Mouse (Mus musculus): ENCODE data around the gene Mdk. TPM values are rescaled to one million over a fixed set of nuclear protein-coding genes. Genes with fewer than 3 reads are reported as not detected.

Gene Mdk
- polyA plus RNA-seq, 1 experiment from 2014 or later = 1,097 TPM

DNA sequence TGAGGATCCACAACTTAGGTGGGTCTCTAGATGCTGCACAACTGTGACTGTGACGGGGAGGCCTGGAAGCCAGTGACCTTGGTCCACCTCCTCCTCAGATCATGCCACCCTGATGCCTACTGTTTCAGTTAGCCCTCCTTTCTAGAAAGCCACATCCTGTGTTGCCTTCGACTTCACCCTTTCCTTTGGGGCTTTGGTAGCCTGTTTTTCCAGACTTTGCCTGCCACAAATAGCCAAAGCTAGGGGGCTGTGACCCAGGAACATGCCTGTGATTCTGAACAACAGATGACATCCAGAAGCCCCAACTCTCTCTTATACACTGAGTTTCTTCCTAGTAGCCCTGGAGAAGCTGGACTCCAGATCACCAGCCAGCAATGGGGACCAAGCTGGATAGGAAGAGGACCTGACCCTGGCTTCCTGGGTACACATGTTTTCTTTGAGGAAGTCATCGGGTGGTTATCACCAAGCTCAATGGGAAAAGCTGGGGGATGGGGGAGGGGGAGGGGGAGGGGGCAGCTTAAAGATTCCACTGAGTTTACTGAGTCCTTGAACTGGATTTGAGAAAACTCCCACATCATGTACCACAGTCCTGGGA, 32.6 kb upstream of the Mdk start:
- Histone ChIP-seq H3K36me3 (ENCODE audit: insufficient read depth) (0 out of 2 replicates have a peak, but pooled peaks cover 3% of the 10 kb centered on the region), H3K4me1 (ENCODE audit: insufficient read depth) (peaks cover 9% of the 10 kb centered on the region), H3K27ac (ENCODE audit: low read depth) (peak overlapping the region; percentile 51), H3K9me3 (ENCODE audit: low read depth, low read length) (no peaks in the 10 kb centered on the region), H3K4me2 (peak overlapping the region; percentile 95), H3K4me3 (ENCODE audit: low read depth, low read length) (peak overlapping the region; percentile 87), H3K9ac (peak overlapping the region; percentile 48; the same call in 1 of the 2 replicates), H3K27me3 (ENCODE audit: insufficient read depth, low read length) (no peaks in the 10 kb centered on the region)
- no peak for DNase-seq
- 54% methylated on average over 3 of the region's 3 CpGs for WGBS
- no peak for TF ChIP-seq CTCF (IDR thresholded peaks at IDR 0.05; ENCODE audit: low read depth)
- no peak for ATAC-seq (ENCODE audit: insufficient read depth)

DNA sequence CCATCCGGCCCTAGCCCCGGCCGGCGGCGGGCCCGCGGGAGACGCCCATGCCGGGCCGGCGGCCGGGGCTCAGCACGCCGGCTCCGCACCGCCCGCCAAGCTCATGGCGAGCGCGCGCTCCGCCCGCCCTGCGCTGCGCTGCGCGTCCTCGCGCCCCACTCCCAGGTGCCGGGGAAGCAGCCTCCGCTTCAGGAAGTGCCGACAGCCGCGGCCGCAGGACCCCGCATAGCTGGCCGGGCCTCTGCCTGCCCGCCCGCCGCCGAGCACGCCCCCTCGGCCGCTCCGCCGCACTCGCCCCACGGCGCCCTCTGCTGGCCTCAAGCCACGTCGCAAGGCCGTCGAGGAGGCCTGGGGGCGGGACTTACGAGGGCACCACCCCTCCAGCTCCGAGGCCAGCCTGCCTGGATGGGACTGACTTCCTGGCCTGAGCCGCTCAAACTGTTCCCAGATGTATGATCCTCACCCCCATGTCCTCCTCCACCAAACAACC, 31.4 kb upstream of the Mdk start:
- Histone ChIP-seq H3K4me2 (peak overlapping the region; percentile 95), H3K9ac (peak overlapping the region; percentile 85), H3K36me3 (ENCODE audit: insufficient read depth) (0 out of 2 replicates have a peak, but pooled peaks cover 8% of the 10 kb centered on the region), H3K4me1 (ENCODE audit: insufficient read depth) (peaks cover 9% of the 10 kb centered on the region), H3K4me3 (ENCODE audit: low read depth, low read length) (peak overlapping the region; percentile 87), H3K27me3 (ENCODE audit: insufficient read depth, low read length) (no peaks in the 10 kb centered on the region), H3K9me3 (ENCODE audit: low read depth, low read length) (no peaks in the 10 kb centered on the region), H3K27ac (ENCODE audit: low read depth) (peak overlapping the region; percentile 73)
- DNase-seq (peak; percentile 97), ATAC-seq (ENCODE audit: insufficient read depth) (peak; percentile 94)
- peak; percentile 75 for TF ChIP-seq CTCF (IDR thresholded peaks at IDR 0.05; ENCODE audit: low read depth)
- WGBS = 1% methylated on average over 55 of the region's 57 CpGs

DNA sequence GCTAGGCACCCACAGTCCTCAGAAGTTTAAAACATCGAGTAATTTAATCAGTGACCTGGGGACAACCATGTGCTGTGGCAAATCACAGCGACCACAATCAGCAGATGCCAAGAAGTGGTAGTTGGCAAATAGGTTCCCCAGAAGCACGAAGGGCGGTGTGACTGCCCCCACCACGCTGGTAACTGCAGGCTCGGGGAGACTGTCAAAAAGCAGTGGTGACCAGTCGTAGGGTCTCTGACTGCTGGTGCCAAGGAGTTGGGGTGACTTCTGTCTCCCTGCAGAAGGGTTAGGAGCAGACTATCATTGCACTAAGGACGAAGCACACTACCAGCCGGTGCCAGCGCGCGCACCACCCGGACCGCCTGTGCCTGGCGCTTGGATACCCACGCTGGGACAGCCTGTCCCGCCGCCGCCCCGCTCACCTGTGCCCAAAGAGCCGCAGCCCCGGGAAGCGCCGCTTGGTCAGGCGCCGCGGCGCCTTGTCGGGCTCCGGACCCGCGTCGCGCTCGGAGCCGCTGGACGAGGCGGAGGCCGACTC, 30.8 kb upstream of the Mdk start:
- H3K4me2 ChIP-seq = peak overlapping the region; percentile 95
- peak overlapping the region; percentile 85 for H3K9ac ChIP-seq
- H3K36me3 ChIP-seq (ENCODE audit: insufficient read depth) = 0 out of 2 replicates have a peak, but pooled peaks cover 8% of the 10 kb centered on the region
- H3K4me1 ChIP-seq (ENCODE audit: insufficient read depth) = peaks cover 11% of the 10 kb centered on the region
- ATAC-seq (ENCODE audit: insufficient read depth) = peak; percentile 31; the same call in 1 of the 2 replicates
- H3K27me3 ChIP-seq (ENCODE audit: insufficient read depth, low read length) = no peaks in the 10 kb centered on the region
- WGBS = under 1% methylated on average over 39 of the region's 39 CpGs
- peak overlapping the region; percentile 87 for H3K4me3 ChIP-seq (ENCODE audit: low read depth, low read length)
- no peak for TF ChIP-seq CTCF (IDR thresholded peaks at IDR 0.05; ENCODE audit: low read depth)
- DNase-seq = peak; percentile 38
- peak overlapping the region; percentile 73 for H3K27ac ChIP-seq (ENCODE audit: low read depth)
- no peaks in the 10 kb centered on the region for H3K9me3 ChIP-seq (ENCODE audit: low read depth, low read length)

DNA sequence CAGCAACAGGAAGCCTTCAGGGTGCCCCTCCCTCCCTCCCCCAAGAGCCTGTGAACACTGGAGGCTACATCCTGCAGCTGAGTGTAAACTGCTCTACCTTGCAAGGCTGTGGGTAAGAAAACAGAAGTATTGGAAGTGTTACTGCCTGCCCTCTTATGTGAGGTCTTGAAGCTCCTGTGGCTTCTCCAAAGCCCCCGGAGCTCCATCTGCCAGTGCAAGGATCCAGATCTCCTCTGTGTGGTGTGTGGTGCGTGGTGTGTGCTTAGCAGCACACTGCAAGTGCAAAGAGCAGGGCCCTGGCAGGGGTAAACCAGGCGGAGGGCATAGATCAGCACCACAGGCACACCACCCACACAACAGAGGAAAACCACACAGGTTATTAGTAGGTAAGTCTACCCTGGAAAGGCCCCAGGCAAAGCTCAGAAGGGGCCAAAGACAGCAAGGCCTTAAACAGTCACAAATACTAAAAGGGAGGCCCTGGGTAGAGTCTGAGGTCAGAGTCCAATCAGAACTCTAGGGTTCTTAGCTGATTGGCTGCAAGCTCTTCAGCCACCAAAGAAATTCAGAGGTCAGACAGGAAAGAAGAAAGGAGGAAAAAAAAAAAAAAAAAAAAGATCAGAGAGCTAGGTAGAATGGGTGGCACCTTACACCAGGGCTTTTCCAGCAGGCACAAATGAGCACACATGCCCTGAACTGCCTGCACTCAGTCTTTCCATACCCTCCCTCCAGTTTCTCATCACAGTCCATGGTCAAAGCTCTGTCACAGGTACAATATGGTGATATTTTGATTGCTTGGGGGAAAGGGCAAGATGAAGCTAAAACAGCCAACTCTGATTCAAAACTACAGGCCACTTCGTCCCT, 30.0 kb upstream of the Mdk start:
- Histone ChIP-seq H3K9ac (peak overlapping the region; percentile 85), H3K4me1 (ENCODE audit: insufficient read depth) (peaks cover 18% of the 10 kb centered on the region), H3K4me2 (peak overlapping the region; percentile 95), H3K27ac (ENCODE audit: low read depth) (0 out of 2 replicates have a peak overlapping the region, but pooled peaks have one; percentile 73), H3K36me3 (ENCODE audit: insufficient read depth) (0 out of 2 replicates have a peak, but pooled peaks cover 8% of the 10 kb centered on the region), H3K27me3 (ENCODE audit: insufficient read depth, low read length) (no peaks in the 10 kb centered on the region), H3K9me3 (ENCODE audit: low read depth, low read length) (no peaks in the 10 kb centered on the region), H3K4me3 (ENCODE audit: low read depth, low read length) (peak overlapping the region; percentile 87)
- no peak for ATAC-seq (ENCODE audit: insufficient read depth)
- WGBS = 48% methylated on average over 4 of the region's 4 CpGs
- TF ChIP-seq CTCF (IDR thresholded peaks at IDR 0.05; ENCODE audit: low read depth) = no peak
- no peak for DNase-seq

DNA sequence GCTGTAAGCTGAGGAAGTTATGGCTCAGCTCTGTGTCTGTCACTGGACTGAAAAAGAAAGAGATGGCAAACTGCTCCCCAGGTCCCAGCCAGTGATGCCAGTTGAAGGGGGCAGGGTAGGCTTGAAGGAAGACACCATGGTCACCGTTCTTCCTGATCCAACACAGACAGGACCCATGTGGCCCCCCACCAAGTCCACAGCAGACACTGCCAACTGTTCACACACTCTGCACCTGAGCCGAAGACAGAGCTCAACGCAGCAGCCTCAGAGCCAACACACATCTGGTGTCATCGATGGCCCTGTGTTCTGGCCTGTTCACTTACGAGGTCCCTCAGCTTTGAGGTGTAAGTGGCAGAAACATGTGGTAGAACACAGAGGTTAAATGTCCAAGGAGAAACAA, 28.4 kb upstream of the Mdk start:
- H3K27ac ChIP-seq (ENCODE audit: low read depth) = no peak overlapping the region
- H3K4me1 ChIP-seq (ENCODE audit: insufficient read depth) = peaks cover 25% of the 10 kb centered on the region
- 91% methylated on average over 5 of the region's 5 CpGs for WGBS
- ATAC-seq (ENCODE audit: insufficient read depth) (no peak), DNase-seq (no peak)
- H3K36me3 ChIP-seq (ENCODE audit: insufficient read depth) = 0 out of 2 replicates have a peak, but pooled peaks cover 8% of the 10 kb centered on the region
- TF ChIP-seq CTCF (IDR thresholded peaks at IDR 0.05; ENCODE audit: low read depth) = no peak
- H3K4me3 ChIP-seq (ENCODE audit: low read depth, low read length) = no peak overlapping the region
- no peaks in the 10 kb centered on the region for H3K27me3 ChIP-seq (ENCODE audit: insufficient read depth, low read length)
- no peaks in the 10 kb centered on the region for H3K9me3 ChIP-seq (ENCODE audit: low read depth, low read length)
- no peak overlapping the region for H3K4me2 ChIP-seq
- H3K9ac ChIP-seq = no peak overlapping the region

DNA sequence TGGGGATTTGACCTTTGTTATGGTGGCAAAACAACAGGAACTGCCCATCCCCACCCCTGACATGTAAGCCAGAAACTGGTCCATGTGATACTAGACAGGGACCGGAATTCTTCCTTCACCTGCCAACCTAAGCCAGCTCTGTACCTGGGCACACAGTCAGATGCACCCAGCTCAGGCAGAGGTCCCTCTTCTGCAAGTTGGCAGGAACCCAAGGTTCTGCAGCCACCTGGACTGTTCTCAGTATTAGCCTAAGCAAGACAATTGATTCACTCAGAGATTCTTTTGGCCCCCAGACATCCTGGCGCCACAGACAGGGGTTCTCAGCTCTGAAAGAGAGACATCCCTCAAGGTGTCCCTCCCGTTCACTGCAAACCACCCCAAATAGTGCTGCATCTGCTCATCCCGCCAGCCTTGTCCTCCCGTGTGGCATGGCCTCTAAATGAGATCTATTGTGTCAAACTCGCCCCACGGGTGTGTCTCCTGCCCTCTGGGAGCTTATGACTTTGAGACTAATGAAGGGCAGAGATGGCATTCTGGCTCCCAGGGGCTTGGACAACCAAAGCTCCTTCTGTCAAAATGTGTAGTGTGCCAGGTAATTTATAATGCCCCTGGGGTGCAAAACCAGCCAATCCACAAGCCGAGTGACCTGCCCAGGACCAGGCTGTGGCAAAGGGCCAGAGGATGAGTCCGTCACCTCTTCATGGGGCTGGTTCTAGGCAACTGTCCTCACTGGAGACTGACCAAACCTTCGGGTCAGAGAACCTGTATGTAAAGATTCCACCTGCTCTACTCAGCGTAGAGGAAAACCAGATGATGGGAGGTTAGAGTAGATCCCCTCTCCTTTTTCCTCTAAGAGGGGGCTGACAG, 27.7 kb upstream of the Mdk start:
- H3K4me1 ChIP-seq (ENCODE audit: insufficient read depth) = peaks cover 31% of the 10 kb centered on the region
- TF ChIP-seq CTCF (IDR thresholded peaks at IDR 0.05; ENCODE audit: low read depth) = no peak
- H3K4me2 ChIP-seq = no peak overlapping the region
- peak overlapping the region; percentile 12; the same call in 1 of the 2 replicates for H3K27ac ChIP-seq (ENCODE audit: low read depth)
- 0 out of 2 replicates have a peak, but pooled peaks cover 8% of the 10 kb centered on the region for H3K36me3 ChIP-seq (ENCODE audit: insufficient read depth)
- no peak overlapping the region for H3K9ac ChIP-seq
- ATAC-seq (ENCODE audit: insufficient read depth) = no peak
- H3K27me3 ChIP-seq (ENCODE audit: insufficient read depth, low read length) = no peaks in the 10 kb centered on the region
- H3K4me3 ChIP-seq (ENCODE audit: low read depth, low read length) = no peak overlapping the region
- 77% methylated on average over 11 of the region's 11 CpGs for WGBS
- no peaks in the 10 kb centered on the region for H3K9me3 ChIP-seq (ENCODE audit: low read depth, low read length)
- no peak for DNase-seq
